Mouse (Mus musculus) testis, adult 2 months (tissue): ENCODE results near the gene Gm44805. TPM values are rescaled to one million over a fixed set of nuclear protein-coding genes. Genes with fewer than 3 reads are reported as not detected.

Experiments
- H3K27ac ChIP-seq: fragments of 200-500 bp; 2 replicates; pipeline ENCODE4 v1.5.1; 2012; ENCODE audit warnings: low read depth, low read length; ENCODE audit not compliant: control insufficient read depth, insufficient read depth
- H3K27me3 ChIP-seq: fragments of 200-500 bp; 2 replicates; pipeline ENCODE4 v1.6.1; 2012; ENCODE audit warnings: mild to moderate bottlenecking, low read length, moderate library complexity; ENCODE audit not compliant: control insufficient read depth, insufficient read depth
- H3K36me3 ChIP-seq: fragments of 200-500 bp; 2 replicates; pipeline ENCODE4 v1.6.1; 2012; ENCODE audit warnings: mild to moderate bottlenecking, low read length; ENCODE audit not compliant: control insufficient read depth, insufficient read depth
- H3K4me1 ChIP-seq: fragments of 200-500 bp; 2 replicates; pipeline ENCODE4 v1.6.1; 2012; ENCODE audit warnings: low read length; ENCODE audit not compliant: control insufficient read depth, insufficient read depth
- H3K4me3 ChIP-seq: fragments of 200-500 bp; 2 replicates; pipeline ENCODE4 v1.5.1; 2012; ENCODE audit warnings: low read depth, mild to moderate bottlenecking, low read length, moderate library complexity, mixed read lengths; ENCODE audit not compliant: control insufficient read depth
- CTCF ChIP-seq: fragments of 200-500 bp; IDR thresholded peaks from 2 replicates; pipeline ENCODE4 v1.5.1; 2012; ENCODE audit warnings: low read depth, mild to moderate bottlenecking, inconsistent platforms, low read length, moderate library complexity; ENCODE audit not compliant: control insufficient read depth, insufficient read depth, insufficient replicate concordance
- POLR2A ChIP-seq: fragments of 200-500 bp; IDR thresholded peaks from 2 replicates; pipeline ENCODE4 v1.6.1; 2012; ENCODE audit warnings: low read depth, mild to moderate bottlenecking, inconsistent platforms, low read length, moderate library complexity; ENCODE audit not compliant: control insufficient read depth
- polyA plus RNA-seq: library from polyadenylated mRNA; depleted of rRNA; stranded (reverse); fragments of >200 nt; gene quantifications from 2 replicates; pipeline ENCODE4 v1.2.3, GENCODE M21; 2012

Gm44805 gene
- polyA plus RNA-seq, 1 experiment = not detected

- no peak overlapping the region for H3K27ac ChIP-seq
- no peaks in the 10 kb centered on the region for H3K36me3 ChIP-seq
- H3K4me3 ChIP-seq = no peak overlapping the region
- no peaks in the 10 kb centered on the region for H3K4me1 ChIP-seq
- H3K27me3 ChIP-seq = no peaks in the 10 kb centered on the region
- TF ChIP-seq CTCF = no peak
- no peak for TF ChIP-seq POLR2A
Observed at GRCm38 (mm10) chr7:19675824-19676223, 5.4 kb downstream of the Gm44805 start.

GRCm38 (mm10) chr7:19673083-19673699 is 8.0 kb downstream of the Gm44805 start:
- H3K27ac ChIP-seq = no peak overlapping the region
- no peak for TF ChIP-seq POLR2A
- TF ChIP-seq CTCF = no peak
- no peaks in the 10 kb centered on the region for H3K36me3 ChIP-seq
- H3K4me1 ChIP-seq = peaks cover 3% of the 10 kb centered on the region
- no peaks in the 10 kb centered on the region for H3K27me3 ChIP-seq
- H3K4me3 ChIP-seq = no peak overlapping the region

GRCm38 (mm10) chr7:19671511-19671910 is 9.7 kb downstream of the Gm44805 start:
- H3K4me1 ChIP-seq = peaks cover 3% of the 10 kb centered on the region
- no peaks in the 10 kb centered on the region for H3K36me3 ChIP-seq
- no peak overlapping the region for H3K4me3 ChIP-seq
- no peak overlapping the region for H3K27ac ChIP-seq
- TF ChIP-seq CTCF (no peak), POLR2A (no peak)
- no peaks in the 10 kb centered on the region for H3K27me3 ChIP-seq

- Histone ChIP-seq H3K27me3 (no peaks in the 10 kb centered on the region), H3K36me3 (no peaks in the 10 kb centered on the region), H3K4me1 (peaks cover 7% of the 10 kb centered on the region), H3K4me3 (no peak overlapping the region), H3K27ac (no peak overlapping the region)
- TF ChIP-seq CTCF = peak; percentile 77; the same call in 1 of the 2 replicates
- TF ChIP-seq POLR2A = no peak
Observed at GRCm38 (mm10) chr7:19668947-19669721, 12.1 kb downstream of the Gm44805 start.

- Histone ChIP-seq H3K4me1 (peaks cover 12% of the 10 kb centered on the region), H3K4me3 (no peak overlapping the region), H3K27me3 (no peaks in the 10 kb centered on the region), H3K27ac (no peak overlapping the region), H3K36me3 (no peaks in the 10 kb centered on the region)
- TF ChIP-seq POLR2A = no peak
Observed at GRCm38 (mm10) chr7:19667434-19667833, 13.8 kb downstream of the Gm44805 start.

GRCm38 (mm10) chr7:19666750-19667149 is 14.5 kb downstream of the Gm44805 start:
- Histone ChIP-seq H3K36me3 (no peaks in the 10 kb centered on the region), H3K27ac (no peak overlapping the region), H3K27me3 (no peaks in the 10 kb centered on the region), H3K4me3 (no peak overlapping the region), H3K4me1 (peaks cover 12% of the 10 kb centered on the region)
- TF ChIP-seq POLR2A = no peak
- TF ChIP-seq CTCF = no peak

- Histone ChIP-seq H3K27ac (peak within 1 kb of the TSS; percentile 99), H3K4me3 (peak within 1 kb of the TSS; percentile 92), H3K27me3 (no peaks in the 10 kb centered on the region), H3K36me3 (no peaks in the 10 kb centered on the region), H3K4me1 (peaks cover 12% of the 10 kb centered on the region)
- TF ChIP-seq POLR2A (peak; percentile 85), CTCF (no peak)
Observed at GRCm38 (mm10) chr7:19664955-19665841, 16.0 kb downstream of the Gm44805 start, which contains the start of gene Clptm1. Gene Clptm1, minus strand, starts transcription at chr7:19665033.
